Mouse (Mus musculus) urinary bladder, adult 2 months (tissue): Measurements from ENCODE around the gene Phlda1. TPM values are rescaled to one million over a fixed set of nuclear protein-coding genes. Genes with fewer than 3 reads are reported as not detected.

ENCODE experiments used
- DNase-seq: peaks from one replicate; pipeline ENCODE4 v3.0.0; 2022; ENCODE audit warnings: low spot score
- polyA plus RNA-seq: library from polyadenylated mRNA; depleted of rRNA; stranded (reverse); fragments of >200 nt; gene quantifications from 2 replicates; pipeline ENCODE4 v1.2.3, GENCODE M21; 2012

Gene Phlda1
- polyA plus RNA-seq, 1 experiment = 64.4 TPM

DNA sequence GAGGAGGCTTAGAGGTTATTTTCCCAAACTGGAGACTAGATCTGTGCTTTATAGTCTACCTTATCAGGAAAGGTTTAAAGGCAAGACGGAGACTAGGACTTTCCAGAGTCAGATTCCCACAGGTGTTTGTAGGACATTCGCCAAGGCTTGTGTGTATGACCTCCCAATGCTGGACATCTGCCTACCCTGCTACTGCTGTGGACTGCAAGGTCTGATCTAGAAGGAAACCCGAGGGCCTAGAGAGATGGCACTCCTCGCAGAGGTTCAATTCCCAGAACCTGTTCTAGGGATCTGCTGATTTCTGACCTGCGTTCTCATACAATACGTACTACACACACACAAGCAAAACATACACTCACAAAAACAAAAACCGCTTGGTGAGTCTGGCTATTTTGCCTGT lies 680 bp upstream of the Phlda1 start:
- DNase-seq = no peak

- peak; percentile 58 for DNase-seq
Measured at GRCm38 (mm10) chr10:111506926-111507459, 907 bp downstream of the Phlda1 start.

GRCm38 (mm10) chr10:111507460-111508211 lies 1.6 kb downstream of the Phlda1 start:
- peak; percentile 67 for DNase-seq

DNA sequence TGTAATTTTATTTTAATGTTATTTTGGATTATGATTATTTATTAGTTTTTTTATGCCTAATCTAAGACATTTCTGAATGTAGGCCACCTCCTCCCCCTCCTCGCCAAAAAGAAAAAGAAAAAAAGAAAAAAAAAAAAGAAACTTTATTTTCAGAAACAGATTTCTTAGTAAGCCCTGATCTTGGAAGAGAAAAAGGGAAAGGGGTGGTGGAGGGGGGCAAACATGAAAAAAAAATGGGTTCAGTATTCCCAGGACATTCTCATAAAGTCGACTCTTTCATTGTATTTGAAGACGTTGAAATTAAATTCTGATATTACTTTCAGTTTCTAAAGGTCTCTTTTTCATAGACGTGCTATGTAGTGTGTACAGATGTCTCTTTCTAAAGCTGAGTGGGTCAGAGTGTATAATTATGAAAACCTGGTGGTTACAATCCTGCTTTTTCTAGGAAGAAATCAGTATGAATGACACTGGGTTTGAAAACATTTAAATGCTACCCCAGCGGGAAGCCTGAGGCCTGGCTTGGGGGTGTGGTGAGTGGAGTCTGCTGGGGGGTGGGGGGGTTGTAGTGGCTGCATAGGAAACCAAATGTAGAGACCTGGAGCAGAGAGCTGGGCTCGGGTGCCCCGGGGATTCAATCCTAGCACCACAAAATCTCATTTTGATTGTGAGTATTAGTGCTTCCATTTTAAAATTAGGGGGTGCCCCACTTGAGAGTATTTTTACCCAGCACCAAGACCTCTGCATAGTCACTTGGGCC lies 2.4 kb downstream of the Phlda1 start:
- DNase-seq = no peak

- no peak for DNase-seq
Measured at GRCm38 (mm10) chr10:111509103-111509784, 3.2 kb downstream of the Phlda1 start.

DNA sequence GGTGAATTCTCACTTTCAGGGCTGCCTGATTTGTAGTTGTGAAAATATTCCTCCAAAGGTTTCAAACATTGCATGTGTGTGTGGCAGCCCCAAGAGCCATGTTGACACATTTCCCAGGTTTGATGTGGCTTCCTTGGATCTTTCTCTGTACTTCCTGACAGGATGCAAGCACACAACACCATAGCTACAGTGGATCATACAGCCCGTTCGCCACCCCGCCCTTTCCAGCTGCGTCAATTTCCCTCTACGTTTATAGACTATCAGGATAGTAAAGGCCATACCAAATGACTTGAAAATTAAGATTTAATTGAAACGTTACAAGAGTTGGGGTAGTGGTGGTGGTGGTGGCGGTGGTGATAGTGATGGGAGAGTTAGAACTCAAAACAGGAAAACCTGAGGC lies 3.9 kb downstream of the Phlda1 start:
- no peak for DNase-seq

- DNase-seq = no peak
Measured at GRCm38 (mm10) chr10:111510798-111511197, 4.7 kb downstream of the Phlda1 start.

DNA sequence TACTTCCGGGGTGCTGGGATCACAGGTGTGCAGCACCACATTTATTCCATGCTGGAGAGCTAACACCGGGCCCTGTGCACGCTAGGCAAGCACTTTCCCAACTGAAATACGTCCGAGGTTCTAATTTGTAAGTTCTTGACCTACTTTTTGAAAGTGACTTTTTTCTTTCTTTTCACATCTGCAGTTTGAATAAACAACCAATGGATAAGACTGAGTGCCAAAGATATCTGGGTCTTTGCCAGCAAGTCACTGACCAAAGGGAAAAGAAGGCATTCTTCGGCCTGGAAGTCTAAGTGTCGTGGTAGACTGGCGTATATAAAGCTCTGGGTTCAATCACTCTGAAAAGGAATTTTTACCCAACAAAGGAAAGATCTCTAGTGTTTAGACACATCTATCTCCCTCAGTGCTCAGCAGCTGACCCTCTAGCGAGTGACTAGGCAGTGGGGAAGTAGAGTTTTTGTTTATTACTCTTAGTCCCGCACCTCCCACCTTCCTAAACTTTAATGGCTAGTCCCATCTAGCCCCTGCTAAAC lies 6.0 kb downstream of the Phlda1 start:
- DNase-seq = no peak

DNA sequence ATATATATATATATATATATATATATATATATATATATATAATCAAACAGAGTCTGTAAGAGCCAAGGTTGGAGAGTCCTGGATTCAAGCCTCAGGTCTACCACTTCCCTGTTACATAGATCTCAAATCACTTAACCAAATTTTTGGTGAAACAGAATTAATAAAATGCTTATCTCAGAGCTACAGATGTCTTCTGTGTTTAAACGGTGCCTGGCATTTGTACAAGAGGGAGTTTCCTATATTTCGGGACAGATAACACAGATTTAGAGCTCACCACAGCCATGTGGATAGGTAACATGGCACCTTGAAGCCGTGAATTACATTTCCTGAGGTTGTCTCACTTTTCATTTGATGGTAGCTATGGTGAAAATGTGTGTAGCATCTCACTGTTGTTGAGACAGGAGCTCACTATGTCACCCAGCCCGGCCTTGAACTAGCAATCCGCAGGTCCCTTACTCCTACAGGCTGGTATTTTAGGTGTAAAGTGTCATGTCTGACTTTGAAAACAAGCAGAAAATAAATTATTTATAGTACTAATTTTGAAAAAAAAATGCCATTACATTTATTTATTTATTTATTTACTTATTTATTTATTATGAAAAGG lies 8.3 kb downstream of the Phlda1 start:
- no peak for DNase-seq

DNA sequence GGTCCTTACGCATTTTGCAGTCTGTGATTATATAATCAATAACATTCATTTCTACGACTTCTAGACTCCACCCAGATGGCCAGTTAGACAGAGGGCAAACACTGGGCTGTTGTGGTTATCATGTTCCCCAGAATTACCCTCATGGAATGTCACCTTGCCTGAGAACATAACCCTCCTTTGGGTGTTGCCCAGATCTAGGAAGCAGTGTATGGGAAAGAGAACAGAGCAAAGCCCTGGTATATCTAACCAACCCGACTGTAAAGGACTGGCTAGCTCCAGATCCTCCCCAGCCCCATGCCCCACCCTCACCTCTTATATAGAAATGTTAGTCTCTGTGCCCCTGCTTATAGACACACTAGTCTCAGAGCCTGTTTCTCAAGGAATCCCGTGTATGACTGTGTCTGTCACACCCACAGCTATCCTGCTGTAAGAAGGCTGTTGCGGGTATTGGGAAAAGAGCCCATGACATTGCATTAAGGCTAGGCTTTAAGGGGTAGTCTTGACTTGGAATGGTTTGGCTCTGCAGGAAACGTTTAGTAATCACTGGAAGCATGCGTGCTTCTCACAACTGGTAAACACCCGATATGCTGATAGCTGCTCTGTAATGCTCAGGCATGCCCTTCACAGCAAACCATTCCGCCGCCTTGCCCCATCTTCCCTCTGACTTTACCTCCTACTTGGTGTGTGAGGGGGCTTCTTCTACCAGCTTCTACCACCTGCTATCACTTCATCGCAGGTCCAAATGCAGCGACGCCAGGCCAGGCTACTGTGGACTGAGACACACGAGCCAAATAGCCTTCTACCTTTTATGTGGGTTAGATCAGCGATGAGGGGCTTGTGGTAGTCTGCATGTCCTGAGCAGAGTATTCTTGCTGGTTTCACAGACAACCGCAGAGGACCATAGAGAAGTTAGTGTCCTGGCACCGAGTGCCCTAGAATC lies 9.3 kb downstream of the Phlda1 start:
- no peak for DNase-seq

GRCm38 (mm10) chr10:111516172-111516588 lies 10.1 kb downstream of the Phlda1 start:
- DNase-seq = peak; percentile 24

DNA sequence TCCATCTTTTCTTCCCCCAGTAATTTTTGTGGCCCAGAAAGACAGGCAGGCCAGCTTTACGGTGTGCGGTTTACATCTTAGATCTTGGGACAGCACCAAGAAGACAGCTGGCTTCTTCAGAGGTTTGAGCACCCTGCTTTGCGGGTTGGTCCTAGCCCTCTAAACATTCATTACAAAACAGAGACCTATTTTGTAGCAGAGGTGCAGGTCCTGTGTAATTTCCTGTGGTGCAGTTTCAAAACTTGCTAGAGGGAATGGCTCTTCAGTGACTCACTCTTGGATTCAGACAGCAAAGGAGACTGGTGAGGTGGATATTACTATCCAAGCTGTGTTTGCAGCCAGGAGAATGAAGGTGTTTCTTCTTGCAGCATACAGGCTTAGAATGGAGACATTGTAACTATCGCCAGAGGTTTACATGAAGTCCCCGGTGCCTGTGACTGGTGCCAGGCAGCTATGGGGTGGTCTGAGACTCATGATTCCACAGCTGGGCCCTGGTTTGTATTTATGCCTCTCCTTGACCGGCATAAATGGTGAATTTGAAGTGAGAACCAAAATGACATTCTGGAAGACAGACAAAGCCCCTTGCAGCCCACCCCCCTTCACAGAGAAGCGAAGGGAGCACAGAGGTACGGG lies 10.8 kb downstream of the Phlda1 start:
- no peak for DNase-seq

- DNase-seq = no peak
Measured at GRCm38 (mm10) chr10:111518350-111518749, 12.3 kb downstream of the Phlda1 start.

- DNase-seq = no peak
Measured at GRCm38 (mm10) chr10:111519620-111520370, 13.7 kb downstream of the Phlda1 start.

DNA sequence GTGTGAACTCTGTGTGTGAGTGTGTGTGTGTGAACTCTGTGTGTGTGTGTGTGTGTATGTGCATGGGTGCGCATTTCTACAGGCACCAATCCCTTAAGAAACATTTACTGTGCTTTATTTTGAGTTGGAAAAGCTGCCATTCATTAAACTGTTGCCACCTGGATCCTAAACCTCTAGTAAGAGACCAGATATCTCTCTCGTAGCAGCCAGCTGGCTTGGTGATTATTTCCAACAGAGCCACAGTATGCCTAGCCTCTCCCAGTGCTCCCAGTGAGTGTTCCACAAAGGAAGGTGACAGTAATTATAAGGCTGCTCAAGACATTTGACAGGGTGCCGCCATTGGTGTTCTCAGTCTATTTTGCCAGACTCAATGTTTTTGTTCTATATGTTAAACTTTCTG lies 14.5 kb downstream of the Phlda1 start:
- no peak for DNase-seq

DNA sequence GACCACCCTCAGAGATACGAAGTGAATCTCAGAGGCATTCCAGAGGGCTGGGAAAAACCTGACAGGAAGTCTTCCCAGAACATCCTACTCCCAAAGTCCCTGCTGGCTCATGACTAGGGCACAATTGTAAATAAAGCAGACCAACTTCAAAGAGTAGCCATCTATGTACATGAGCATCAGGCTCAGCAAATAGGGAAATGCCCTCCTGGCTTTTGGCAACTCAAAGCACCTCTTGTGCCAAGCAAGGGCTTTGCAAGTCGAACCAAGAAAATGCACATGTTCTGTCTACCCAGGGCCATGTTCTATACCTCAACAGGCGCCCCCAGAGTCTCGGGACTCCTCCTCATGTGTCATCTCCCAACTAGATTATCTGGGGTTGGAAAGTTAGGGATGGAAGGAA lies 15.6 kb downstream of the Phlda1 start:
- no peak for DNase-seq

DNA sequence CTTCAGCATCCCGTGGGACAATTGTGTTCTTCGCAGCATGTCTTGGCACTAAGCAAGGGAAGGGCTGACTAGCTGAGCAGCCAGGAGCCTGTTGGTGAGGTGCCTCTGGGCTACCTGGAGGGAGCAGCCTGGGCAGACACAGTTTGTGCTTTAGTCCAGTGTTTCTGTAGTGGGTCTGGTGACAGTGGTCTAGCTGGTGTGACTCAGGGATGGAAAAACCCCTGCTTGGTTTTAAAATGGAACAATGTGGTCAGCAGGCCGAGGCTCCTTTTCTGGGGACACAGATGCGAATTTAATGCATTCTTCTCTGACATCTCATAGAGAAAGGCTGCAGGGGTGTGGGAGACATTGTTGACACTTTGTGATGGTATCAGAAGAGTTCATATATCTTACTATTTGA lies 16.1 kb downstream of the Phlda1 start:
- no peak for DNase-seq

- DNase-seq = no peak
Measured at GRCm38 (mm10) chr10:111523894-111524293, 17.8 kb downstream of the Phlda1 start.

DNA sequence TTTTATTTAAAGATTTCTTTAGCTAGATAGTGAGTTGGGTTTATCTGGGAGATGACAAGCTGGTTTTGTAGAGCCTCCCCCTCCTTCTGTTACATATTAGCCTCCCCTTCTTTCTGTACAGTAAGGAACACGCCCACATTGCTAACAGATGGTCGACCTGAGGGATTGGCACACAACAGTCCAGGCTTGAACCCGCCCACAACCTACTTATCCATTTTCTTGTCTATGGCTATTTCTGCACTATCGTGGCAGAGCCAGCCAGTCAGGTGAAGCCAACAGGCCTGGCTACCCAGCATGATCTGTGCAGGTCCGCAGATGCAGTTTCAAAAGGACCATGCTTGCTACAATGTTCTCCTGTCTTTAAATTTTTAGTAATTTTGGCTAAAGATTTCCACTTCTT lies 21.0 kb downstream of the Phlda1 start:
- no peak for DNase-seq
